Mouse (Mus musculus) WW6 (cell line): ENCODE results near the gene Treml4.

ENCODE experiments used
- DNase-seq: peaks from one replicate; pipeline ENCODE4 v3.0.0-alpha.2; 2013; ENCODE audit warnings: low read depth, low spot score

Treml4 gene

GRCm38 (mm10) chr17:48263741-48264362 lies at the start of gene Treml4:
Treml4 (plus strand) TSS chr17:48264295.
- no peak for DNase-seq

GRCm38 (mm10) chr17:48215429-48215828 lies 48.7 kb upstream of the Treml4 start:
- no peak for DNase-seq

GRCm38 (mm10) chr17:48230680-48231079 lies 33.4 kb upstream of the Treml4 start:
- DNase-seq = no peak

GRCm38 (mm10) chr17:48232518-48232917 lies 31.6 kb upstream of the Treml4 start, which contains the start of gene Trem1:
Trem1 (plus strand) TSS chr17:48232768.
- DNase-seq = no peak

- DNase-seq = no peak
Measured at GRCm38 (mm10) chr17:48233789-48234188, 30.3 kb upstream of the Treml4 start.

- no peak for DNase-seq
Measured at GRCm38 (mm10) chr17:48234550-48234949, 29.5 kb upstream of the Treml4 start.

- no peak for DNase-seq
Measured at GRCm38 (mm10) chr17:48235773-48236370, 28.2 kb upstream of the Treml4 start.

- no peak for DNase-seq
Measured at GRCm38 (mm10) chr17:48237621-48238020, 26.5 kb upstream of the Treml4 start.

GRCm38 (mm10) chr17:48247221-48247928 lies 16.7 kb upstream of the Treml4 start, which contains the start of gene Trem3:
Trem3 (plus strand) TSS chr17:48247777.
- no peak for DNase-seq

GRCm38 (mm10) chr17:48249039-48249438 lies 15.1 kb upstream of the Treml4 start:
- no peak for DNase-seq

GRCm38 (mm10) chr17:48249501-48249900 lies 14.6 kb upstream of the Treml4 start:
- no peak for DNase-seq

GRCm38 (mm10) chr17:48250631-48251030 lies 13.5 kb upstream of the Treml4 start:
- DNase-seq = no peak

GRCm38 (mm10) chr17:48256575-48256974 lies 7.5 kb upstream of the Treml4 start:
- no peak for DNase-seq

- DNase-seq = no peak
Measured at GRCm38 (mm10) chr17:48261868-48262267, 2.2 kb upstream of the Treml4 start.

- no peak for DNase-seq
Measured at GRCm38 (mm10) chr17:48264662-48265061, 567 bp downstream of the Treml4 start.

- no peak for DNase-seq
Measured at GRCm38 (mm10) chr17:48266138-48266537, 2.0 kb downstream of the Treml4 start.

- DNase-seq = no peak
Measured at GRCm38 (mm10) chr17:48266610-48267304, 2.7 kb downstream of the Treml4 start.

- DNase-seq = no peak
Measured at GRCm38 (mm10) chr17:48267591-48267990, 3.5 kb downstream of the Treml4 start.

GRCm38 (mm10) chr17:48268276-48268675 lies 4.2 kb downstream of the Treml4 start:
- no peak for DNase-seq

- DNase-seq = no peak
Measured at GRCm38 (mm10) chr17:48269833-48270232, 5.7 kb downstream of the Treml4 start.

GRCm38 (mm10) chr17:48272158-48272557 lies 8.1 kb downstream of the Treml4 start:
- DNase-seq = no peak

GRCm38 (mm10) chr17:48272598-48272997 lies 8.5 kb downstream of the Treml4 start:
- no peak for DNase-seq
